Mouse (Mus musculus): ENCODE measurements around the gene Tnfrsf11a. TPM values are rescaled to one million over a fixed set of nuclear protein-coding genes. Genes with fewer than 3 reads are reported as not detected.

Gene Tnfrsf11a
- total and polyA plus RNA-seq, 2 experiments from 2014 or later, result 0.34 to 0.53 TPM

GRCm38 (mm10) chr1:105812960-105813708 is 32.6 kb downstream of the Tnfrsf11a start:
- Histone ChIP-seq H3K9ac (replicated peaks; ENCODE audit: low read depth, low read length) (no peak overlapping the region), H3K4me2 (ENCODE audit: low read depth, low read length) (no peak overlapping the region), H3K27me3 (ENCODE audit: control insufficient read depth, insufficient read depth, low read length) (no peaks in the 10 kb centered on the region), H3K4me1 (ENCODE audit: control insufficient read depth, insufficient read depth) (peaks cover 7% of the 10 kb centered on the region; the same call in 1 of the 2 replicates), H3K36me3 (replicated peaks; ENCODE audit: control insufficient read depth, insufficient read depth, low read length) (no peaks in the 10 kb centered on the region), H3K4me3 (ENCODE audit: low read depth, low read length) (no peak overlapping the region), H3K27ac (ENCODE audit: low read depth) (no peak overlapping the region), H3K9me3 (replicated peaks; ENCODE audit: control insufficient read depth, low read length) (no peaks in the 10 kb centered on the region)
- whole genome bisulfite sequencing, result 74% methylated on average over 20 of the region's 20 CpGs
- TF ChIP-seq EP300 (IDR thresholded peaks at IDR 0.05; ENCODE audit: low read depth) (no peak), CTCF (IDR thresholded peaks at IDR 0.05; ENCODE audit: low read depth) (no peak)
- DNase-seq (ENCODE audit: low spot score), result no peak
- ATAC-seq (ENCODE audit: insufficient read depth, low read depth), result no peak

GRCm38 (mm10) chr1:105813709-105814061 is 33.2 kb downstream of the Tnfrsf11a start:
- Histone ChIP-seq H3K27me3 (ENCODE audit: control insufficient read depth, insufficient read depth, low read length) (no peaks in the 10 kb centered on the region), H3K9me3 (replicated peaks; ENCODE audit: control insufficient read depth, low read length) (no peaks in the 10 kb centered on the region), H3K4me1 (ENCODE audit: control insufficient read depth, insufficient read depth) (peaks cover 7% of the 10 kb centered on the region; the same call in 1 of the 2 replicates), H3K9ac (replicated peaks; ENCODE audit: low read depth, low read length) (no peak overlapping the region), H3K36me3 (replicated peaks; ENCODE audit: control insufficient read depth, insufficient read depth, low read length) (no peaks in the 10 kb centered on the region), H3K4me3 (ENCODE audit: low read depth, low read length) (no peak overlapping the region), H3K27ac (ENCODE audit: low read depth) (no peak overlapping the region), H3K4me2 (ENCODE audit: low read depth, low read length) (no peak overlapping the region)
- 84% methylated on average over 11 of the region's 11 CpGs for WGBS
- no peak for ATAC-seq (ENCODE audit: insufficient read depth, low read depth)
- DNase-seq (ENCODE audit: low spot score), result no peak
- TF ChIP-seq EP300 (IDR thresholded peaks at IDR 0.05; ENCODE audit: low read depth) (no peak), CTCF (IDR thresholded peaks at IDR 0.05; ENCODE audit: low read depth) (no peak)

- Histone ChIP-seq H3K4me2 (ENCODE audit: low read depth, low read length) (no peak overlapping the region), H3K27me3 (ENCODE audit: control insufficient read depth, insufficient read depth, low read length) (no peaks in the 10 kb centered on the region), H3K9me3 (replicated peaks; ENCODE audit: control insufficient read depth, low read length) (no peaks in the 10 kb centered on the region), H3K27ac (ENCODE audit: low read depth) (no peak overlapping the region), H3K4me3 (ENCODE audit: low read depth, low read length) (no peak overlapping the region), H3K36me3 (replicated peaks; ENCODE audit: control insufficient read depth, insufficient read depth, low read length) (no peaks in the 10 kb centered on the region), H3K4me1 (ENCODE audit: control insufficient read depth, insufficient read depth) (peaks cover 7% of the 10 kb centered on the region; the same call in 1 of the 2 replicates), H3K9ac (replicated peaks; ENCODE audit: low read depth, low read length) (no peak overlapping the region)
- DNase-seq (ENCODE audit: low spot score) (peak; percentile 32), ATAC-seq (ENCODE audit: insufficient read depth, low read depth) (no peak)
- no peak for TF ChIP-seq CTCF (IDR thresholded peaks at IDR 0.05; ENCODE audit: low read depth)
- TF ChIP-seq EP300 (IDR thresholded peaks at IDR 0.05; ENCODE audit: low read depth), result no peak
- 49% methylated on average over 14 of the region's 14 CpGs for WGBS
Observed at GRCm38 (mm10) chr1:105814402-105815270, 34.1 kb downstream of the Tnfrsf11a start.

GRCm38 (mm10) chr1:105815310-105815709 is 34.8 kb downstream of the Tnfrsf11a start:
- Histone ChIP-seq H3K9ac (replicated peaks; ENCODE audit: low read depth, low read length) (no peak overlapping the region), H3K9me3 (replicated peaks; ENCODE audit: control insufficient read depth, low read length) (no peaks in the 10 kb centered on the region), H3K4me1 (ENCODE audit: control insufficient read depth, insufficient read depth) (peaks cover 7% of the 10 kb centered on the region; the same call in 1 of the 2 replicates), H3K4me2 (ENCODE audit: low read depth, low read length) (no peak overlapping the region), H3K27me3 (ENCODE audit: control insufficient read depth, insufficient read depth, low read length) (no peaks in the 10 kb centered on the region), H3K36me3 (replicated peaks; ENCODE audit: control insufficient read depth, insufficient read depth, low read length) (no peaks in the 10 kb centered on the region), H3K27ac (ENCODE audit: low read depth) (no peak overlapping the region), H3K4me3 (ENCODE audit: low read depth, low read length) (no peak overlapping the region)
- TF ChIP-seq EP300 (IDR thresholded peaks at IDR 0.05; ENCODE audit: low read depth), result no peak
- DNase-seq (ENCODE audit: low spot score) (no peak), ATAC-seq (ENCODE audit: insufficient read depth, low read depth) (no peak)
- WGBS, result 61% methylated on average over 2 of the region's 2 CpGs

GRCm38 (mm10) chr1:105815736-105816135 is 35.2 kb downstream of the Tnfrsf11a start:
- ATAC-seq (ENCODE audit: insufficient read depth, low read depth), result no peak
- Histone ChIP-seq H3K27me3 (ENCODE audit: control insufficient read depth, insufficient read depth, low read length) (no peaks in the 10 kb centered on the region), H3K36me3 (replicated peaks; ENCODE audit: control insufficient read depth, insufficient read depth, low read length) (no peaks in the 10 kb centered on the region), H3K4me1 (ENCODE audit: control insufficient read depth, insufficient read depth) (peaks cover 7% of the 10 kb centered on the region; the same call in 1 of the 2 replicates), H3K9me3 (replicated peaks; ENCODE audit: control insufficient read depth, low read length) (no peaks in the 10 kb centered on the region), H3K27ac (ENCODE audit: low read depth) (no peak overlapping the region), H3K9ac (replicated peaks; ENCODE audit: low read depth, low read length) (no peak overlapping the region), H3K4me2 (ENCODE audit: low read depth, low read length) (no peak overlapping the region), H3K4me3 (ENCODE audit: low read depth, low read length) (no peak overlapping the region)
- WGBS, result 86% methylated on average over 3 of the region's 3 CpGs
- no peak for DNase-seq (ENCODE audit: low spot score)
- TF ChIP-seq CTCF (IDR thresholded peaks at IDR 0.05; ENCODE audit: low read depth), result no peak
- no peak for TF ChIP-seq EP300 (IDR thresholded peaks at IDR 0.05; ENCODE audit: low read depth)

All from heart, postnatal 0 days (tissue).